Mouse (Mus musculus) embryonic facial prominence, embryonic 14.5 days (tissue): Measurements from ENCODE around the gene Lingo4. TPM values are rescaled to one million over a fixed set of nuclear protein-coding genes. Genes with fewer than 3 reads are reported as not detected.

ENCODE experiments used
- ATAC-seq: fragments of 200-750 bp; cut with Nextera tagmentation; 2 replicates; pipeline ENCODE4 v1.8.0; 2017; ENCODE audit warnings: low read depth, moderate number of reproducible peaks, moderate TSS enrichment
- DNase-seq: peaks from one replicate; pipeline ENCODE4 v3.0.0-alpha.2; 2015; ENCODE audit warnings: low spot score
- H3K27ac ChIP-seq: fragments of 300-500 bp; sonication (generic); replicated peaks from 2 replicates; pipeline ENCODE4 v1.5.1; 2014; ENCODE audit warnings: low read depth, mild to moderate bottlenecking, low read length, moderate library complexity
- H3K27me3 ChIP-seq: fragments of 300-500 bp; sonication (generic); replicated peaks from 2 replicates; pipeline ENCODE4 v1.6.1; 2014; ENCODE audit warnings: low read length; ENCODE audit not compliant: control insufficient read depth, insufficient read depth
- H3K36me3 ChIP-seq: fragments of 300-500 bp; sonication (generic); 2 replicates; pipeline ENCODE4 v1.6.1; 2014; ENCODE audit warnings: low read length, mixed read lengths; ENCODE audit not compliant: control insufficient read depth, insufficient read depth
- H3K4me1 ChIP-seq: fragments of 300-500 bp; sonication (generic); 2 replicates; pipeline ENCODE4 v1.6.1; 2014; ENCODE audit warnings: antibody characterized with exemption, low read length; ENCODE audit not compliant: control insufficient read depth, insufficient read depth
- H3K4me2 ChIP-seq: fragments of 300-500 bp; sonication (generic); 2 replicates; pipeline ENCODE4 v1.6.1; 2014; ENCODE audit warnings: low read depth, mild to moderate bottlenecking, low read length, moderate library complexity, mixed read lengths
- H3K4me3 ChIP-seq: fragments of 300-500 bp; sonication (generic); 2 replicates; pipeline ENCODE4 v1.5.1; 2014; ENCODE audit warnings: low read depth, mild to moderate bottlenecking, low read length
- H3K9ac ChIP-seq: fragments of 300-500 bp; sonication (generic); 2 replicates; pipeline ENCODE4 v1.6.1; 2014; ENCODE audit warnings: low read depth, mild to moderate bottlenecking, low read length, moderate library complexity, mixed read lengths
- H3K9me3 ChIP-seq: fragments of 300-500 bp; sonication (generic); 2 replicates; pipeline ENCODE4 v1.6.1; 2016; ENCODE audit warnings: low read length; ENCODE audit not compliant: control insufficient read depth
- WGBS: fragments of 180-500 bp; shearing (Covaris S2); extraction: QIAGEN DNeasy Blood & Tissue Kit; methylation state at CpG from one replicate; pipeline ENCODE4 v1.1.7; 2014; 5-methylcytosine and 5-hydroxymethylcytosine counted together
- polyA plus RNA-seq: library from polyadenylated mRNA; unstranded; fragments of >200 nt; fragmentation: Nextera tagmentation; extraction: Ambion mirVana; gene quantifications from 2 replicates; pipeline ENCODE4 v1.2.1, GENCODE M21; 2014

Lingo4 gene
- polyA plus RNA-seq, 1 experiment from 2014 or later = 0.08 TPM

DNA sequence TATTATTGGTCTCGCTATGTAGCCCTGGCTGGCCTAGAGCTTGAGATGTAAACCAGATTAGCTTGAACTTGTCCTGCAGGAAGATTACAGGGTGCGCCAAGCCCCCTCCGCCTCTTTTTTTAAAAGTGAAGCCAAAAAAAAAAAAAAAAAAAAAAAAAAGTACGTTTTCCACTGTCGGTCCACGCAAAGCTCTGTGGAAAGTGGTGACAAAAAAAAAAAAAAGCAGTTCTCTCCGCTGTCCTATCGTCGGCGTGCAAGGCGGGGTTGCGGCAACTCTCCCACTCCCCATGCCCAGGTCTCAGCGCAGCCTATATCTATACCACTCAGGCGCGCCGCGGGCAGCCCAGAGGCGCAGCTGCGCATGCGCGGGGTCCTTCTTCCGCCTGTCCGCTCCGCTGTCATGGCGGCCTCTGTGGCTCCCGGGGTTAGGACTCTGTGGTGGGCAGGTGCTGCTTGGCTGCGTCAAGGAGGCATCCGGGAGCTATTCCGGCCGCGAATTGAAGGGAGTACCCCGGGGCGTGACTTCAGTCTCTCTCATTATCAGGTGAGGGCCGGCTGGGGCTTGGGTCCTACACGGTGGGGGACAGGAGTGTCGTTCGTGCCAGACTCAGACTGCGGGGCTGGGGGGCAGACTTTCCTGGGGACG, 44.8 kb downstream of the Lingo4 start, which contains the start of gene Mrpl9:
TSS of gene Mrpl9 (plus strand) at position 368 of the 646 bp plus-strand sequence.
- H3K27ac ChIP-seq = peak within 1 kb of the TSS; percentile 50; the same call in 1 of the 2 replicates
- peaks cover 30% of the 10 kb centered on the region for H3K36me3 ChIP-seq
- no peaks in the 10 kb centered on the region for H3K27me3 ChIP-seq
- H3K4me2 ChIP-seq = peak within 1 kb of the TSS; percentile 87
- under 1% methylated on average over 37 of the region's 39 CpGs for WGBS
- peak within 1 kb of the TSS; percentile 91 for H3K4me3 ChIP-seq
- H3K9ac ChIP-seq = peak within 1 kb of the TSS; percentile 81
- 0 out of 2 replicates have a peak, but pooled peaks cover 4% of the 10 kb centered on the region for H3K4me1 ChIP-seq
- ATAC-seq (peak; percentile 98), DNase-seq (peak; percentile 96)
- no peaks in the 10 kb centered on the region; the same call in 1 of the 2 replicates for H3K9me3 ChIP-seq

DNA sequence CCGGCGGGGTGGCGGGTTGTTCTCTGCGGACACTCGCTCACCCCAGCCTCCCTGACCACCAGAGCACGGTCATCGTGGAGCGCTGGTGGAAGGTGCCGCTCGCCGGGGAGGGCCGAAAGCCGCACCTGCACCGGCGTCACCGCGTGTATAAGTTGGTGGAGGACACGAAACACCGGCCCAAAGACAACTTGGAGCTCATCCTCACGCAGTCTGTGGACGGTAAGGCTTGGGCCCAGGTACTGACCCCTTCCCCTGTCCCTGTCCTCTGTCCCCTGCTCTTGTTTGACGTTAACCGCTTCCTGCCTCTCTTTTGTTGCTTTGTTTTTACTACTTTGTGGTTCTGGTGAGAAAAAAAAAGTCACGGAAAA, 45.3 kb downstream of the Lingo4 start, which contains the start of gene Oaz3:
TSS of gene Oaz3 (minus strand) at position 319 of the 368 bp plus-strand sequence.
- Histone ChIP-seq H3K4me1 (0 out of 2 replicates have a peak, but pooled peaks cover 4% of the 10 kb centered on the region), H3K4me2 (peak within 1 kb of the TSS; percentile 87), H3K27ac (peak within 1 kb of the TSS; percentile 50; the same call in 1 of the 2 replicates), H3K9ac (peak within 1 kb of the TSS; percentile 81), H3K36me3 (peaks cover 34% of the 10 kb centered on the region), H3K9me3 (no peaks in the 10 kb centered on the region; the same call in 1 of the 2 replicates), H3K4me3 (peak within 1 kb of the TSS; percentile 91), H3K27me3 (no peaks in the 10 kb centered on the region)
- ATAC-seq (peak; percentile 7; the same call in 1 of the 2 replicates), DNase-seq (no peak)
- WGBS = 0% methylated on average over 21 of the region's 24 CpGs

DNA sequence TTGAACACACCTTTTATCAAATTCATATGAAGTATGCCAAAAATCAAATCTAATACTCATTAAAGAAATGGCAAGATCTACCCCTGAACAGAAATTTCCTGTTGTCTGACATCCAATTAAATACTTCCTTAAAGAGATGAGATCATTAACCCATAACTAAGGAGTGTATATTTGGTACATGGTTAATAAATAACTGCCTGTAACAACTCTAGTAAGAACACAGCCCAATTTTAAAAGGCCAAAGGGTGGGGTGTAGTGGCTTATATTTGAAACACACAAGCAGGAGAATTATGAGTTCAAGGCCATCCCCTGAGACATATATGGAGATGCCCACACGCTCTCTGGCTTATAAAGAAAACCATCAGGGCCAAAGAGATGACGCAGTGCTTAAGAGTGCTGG, 51.1 kb downstream of the Lingo4 start:
- no peak overlapping the region for H3K27ac ChIP-seq
- H3K9ac ChIP-seq = no peak overlapping the region
- no peaks in the 10 kb centered on the region for H3K27me3 ChIP-seq
- WGBS = 85% methylated on average over 2 of the region's 2 CpGs
- DNase-seq (no peak), ATAC-seq (no peak)
- H3K4me3 ChIP-seq = no peak overlapping the region
- no peaks in the 10 kb centered on the region; the same call in 1 of the 2 replicates for H3K9me3 ChIP-seq
- H3K4me1 ChIP-seq = no peaks in the 10 kb centered on the region
- H3K36me3 ChIP-seq = peaks cover 40% of the 10 kb centered on the region
- no peak overlapping the region for H3K4me2 ChIP-seq

Other genes with a start within 250 kb of the Lingo4 start
- gene Gm10696, start 220.3 kb upstream of the Lingo4 start, polyA plus RNA-seq = not detected in 2 replicates
- not detected in 2 replicates for gene Gm5286, start 201.8 kb upstream of the Lingo4 start, polyA plus RNA-seq
- not detected in 2 replicates for gene Gm4778, start 134.5 kb upstream of the Lingo4 start, polyA plus RNA-seq
- gene Them4, start 88.4 kb upstream of the Lingo4 start, polyA plus RNA-seq = 12.2 and 14.9 TPM in 2 replicates
- 20.3 and 26.2 TPM in 2 replicates for gene Them5, start 56.4 kb upstream of the Lingo4 start, polyA plus RNA-seq
- gene C2cd4d, start 36.1 kb upstream of the Lingo4 start, polyA plus RNA-seq = 2.1 and 2.9 TPM in 2 replicates
- gene Rorc, start 25.7 kb upstream of the Lingo4 start, polyA plus RNA-seq = 2.5 and 2.8 TPM in 2 replicates
- gene Tdrkh, start 14.8 kb downstream of the Lingo4 start, polyA plus RNA-seq = 8.9 and 9.7 TPM in 2 replicates
- gene Mrpl9, start 44.8 kb downstream of the Lingo4 start, polyA plus RNA-seq = 52.4 and 59.4 TPM in 2 replicates
- gene Oaz3, start 45.4 kb downstream of the Lingo4 start, polyA plus RNA-seq = not detected in 2 replicates
- 8.8 and 9.0 TPM in 2 replicates for gene Celf3, start 79.8 kb downstream of the Lingo4 start, polyA plus RNA-seq
- gene Riiad1, start 81.8 kb downstream of the Lingo4 start, polyA plus RNA-seq = 5.5 and 17.2 TPM in 2 replicates
- 33.6 and 33.9 TPM in 2 replicates for gene Snx27, start 184.2 kb downstream of the Lingo4 start, polyA plus RNA-seq
- not detected in 2 replicates for gene Gm10972, start 244.6 kb downstream of the Lingo4 start, polyA plus RNA-seq